Mouse (Mus musculus): ENCODE results near the gene Ccdc58. TPM values are rescaled to one million over a fixed set of nuclear protein-coding genes. Genes with fewer than 3 reads are reported as not detected.
A peak's percentile ranks its signal among the peaks of the same experiment; 100 is the strongest.
"Not testable (repeated sequence)": the region's sequence is repeated elsewhere in the genome, so short reads cannot be mapped to it uniquely, and the experiment has no call there.

Gene Ccdc58
- polyA plus RNA-seq (2012; rRNA removed), result 21.5 and 27.8 TPM in 2 replicates

- peak; percentile 96 for DNase-seq (ENCODE audit: low read depth)
- TF ChIP-seq CTCF (IDR thresholded peaks at IDR 0.05; ENCODE audit: borderline replicate concordance, extremely low read depth, insufficient read depth, insufficient read length), result no peak
- TF ChIP-seq POLR2A (IDR thresholded peaks at IDR 0.05; ENCODE audit: borderline replicate concordance, extremely low read depth, insufficient read depth, insufficient read length, poor library complexity, severe bottlenecking), result peak; percentile 90
Observed at GRCm38 (mm10) chr16:36071450-36072379, at the start of gene Ccdc58, which contains the start of gene Fam162a. TSS of gene Ccdc58 (plus strand) at chr16:36071685. TSS of gene Fam162a (minus strand) at chr16:36071594.

GRCm38 (mm10) chr16:36028120-36028519, 43.4 kb upstream of the Ccdc58 start:
- DNase-seq (ENCODE audit: low read depth), result not testable (repeated sequence)

- TF ChIP-seq CTCF (IDR thresholded peaks at IDR 0.05; ENCODE audit: borderline replicate concordance, extremely low read depth, insufficient read depth, insufficient read length), result no peak
- no peak for TF ChIP-seq POLR2A (IDR thresholded peaks at IDR 0.05; ENCODE audit: borderline replicate concordance, extremely low read depth, insufficient read depth, insufficient read length, poor library complexity, severe bottlenecking)
- peak; percentile 99 for DNase-seq (ENCODE audit: low read depth)
Observed at GRCm38 (mm10) chr16:36040640-36041624, 30.6 kb upstream of the Ccdc58 start, which contains the start of gene Wdr5b. TSS of gene Wdr5b (plus strand) at chr16:36041190.

GRCm38 (mm10) chr16:36041625-36042020, 29.9 kb upstream of the Ccdc58 start:
- TF ChIP-seq CTCF (IDR thresholded peaks at IDR 0.05; ENCODE audit: borderline replicate concordance, extremely low read depth, insufficient read depth, insufficient read length) (no peak), POLR2A (IDR thresholded peaks at IDR 0.05; ENCODE audit: borderline replicate concordance, extremely low read depth, insufficient read depth, insufficient read length, poor library complexity, severe bottlenecking) (no peak)
- DNase-seq (ENCODE audit: low read depth), result no peak

- TF ChIP-seq CTCF (IDR thresholded peaks at IDR 0.05; ENCODE audit: borderline replicate concordance, extremely low read depth, insufficient read depth, insufficient read length) (no peak), POLR2A (IDR thresholded peaks at IDR 0.05; ENCODE audit: borderline replicate concordance, extremely low read depth, insufficient read depth, insufficient read length, poor library complexity, severe bottlenecking) (no peak)
- DNase-seq (ENCODE audit: low read depth), result no peak
Observed at GRCm38 (mm10) chr16:36043073-36043472, 28.4 kb upstream of the Ccdc58 start.

- DNase-seq (ENCODE audit: low read depth), result no peak
- no peak for TF ChIP-seq CTCF (IDR thresholded peaks at IDR 0.05; ENCODE audit: borderline replicate concordance, extremely low read depth, insufficient read depth, insufficient read length)
- TF ChIP-seq POLR2A (IDR thresholded peaks at IDR 0.05; ENCODE audit: borderline replicate concordance, extremely low read depth, insufficient read depth, insufficient read length, poor library complexity, severe bottlenecking), result no peak
Observed at GRCm38 (mm10) chr16:36043964-36044363, 27.5 kb upstream of the Ccdc58 start.

- TF ChIP-seq CTCF (IDR thresholded peaks at IDR 0.05; ENCODE audit: borderline replicate concordance, extremely low read depth, insufficient read depth, insufficient read length), result no peak
- TF ChIP-seq POLR2A (IDR thresholded peaks at IDR 0.05; ENCODE audit: borderline replicate concordance, extremely low read depth, insufficient read depth, insufficient read length, poor library complexity, severe bottlenecking), result no peak
- no peak for DNase-seq (ENCODE audit: low read depth)
Observed at GRCm38 (mm10) chr16:36047538-36047937, 23.9 kb upstream of the Ccdc58 start.

- no peak for DNase-seq (ENCODE audit: low read depth)
- TF ChIP-seq CTCF (IDR thresholded peaks at IDR 0.05; ENCODE audit: borderline replicate concordance, extremely low read depth, insufficient read depth, insufficient read length) (no peak), POLR2A (IDR thresholded peaks at IDR 0.05; ENCODE audit: borderline replicate concordance, extremely low read depth, insufficient read depth, insufficient read length, poor library complexity, severe bottlenecking) (no peak)
Observed at GRCm38 (mm10) chr16:36051491-36051890, 20.0 kb upstream of the Ccdc58 start.

- no peak for DNase-seq (ENCODE audit: low read depth)
- TF ChIP-seq CTCF (IDR thresholded peaks at IDR 0.05; ENCODE audit: borderline replicate concordance, extremely low read depth, insufficient read depth, insufficient read length) (no peak), POLR2A (IDR thresholded peaks at IDR 0.05; ENCODE audit: borderline replicate concordance, extremely low read depth, insufficient read depth, insufficient read length, poor library complexity, severe bottlenecking) (no peak)
Observed at GRCm38 (mm10) chr16:36053524-36054275, 17.8 kb upstream of the Ccdc58 start.

- no peak for TF ChIP-seq POLR2A (IDR thresholded peaks at IDR 0.05; ENCODE audit: borderline replicate concordance, extremely low read depth, insufficient read depth, insufficient read length, poor library complexity, severe bottlenecking)
- TF ChIP-seq CTCF (IDR thresholded peaks at IDR 0.05; ENCODE audit: borderline replicate concordance, extremely low read depth, insufficient read depth, insufficient read length), result no peak
Observed at GRCm38 (mm10) chr16:36054920-36055319, 16.6 kb upstream of the Ccdc58 start.

More at GRCm38 (mm10) chr16:36054920-36055319, 16.6 kb upstream of the Ccdc58 start:
- DNase-seq (ENCODE audit: low read depth), result no peak
